Mouse (Mus musculus): ENCODE results near the gene Zyx. TPM values are rescaled to one million over a fixed set of nuclear protein-coding genes. Genes with fewer than 3 reads are reported as not detected.

Zyx gene
- polyA plus RNA-seq, 1 experiment from 2014 or later = 60.5 TPM

- no peak for ATAC-seq (ENCODE audit: low FRiP score, low TSS enrichment)
- TF ChIP-seq EP300 (optimal IDR thresholded peaks at IDR 0.05) (no peak), CTCF (IDR thresholded peaks at IDR 0.05; ENCODE audit: low read depth) (no peak)
- H3K27ac ChIP-seq (replicated peaks) = no peak overlapping the region
Measured at GRCm38 (mm10) chr6:42348281-42349005, 987 bp upstream of the Zyx start.

GRCm38 (mm10) chr6:42349006-42349425 is 414 bp upstream of the Zyx start:
- ATAC-seq (ENCODE audit: low FRiP score, low TSS enrichment) (peak; percentile 28), DNase-seq (ENCODE audit: low spot score) (peak; percentile 79)
- H3K9me3 ChIP-seq (ENCODE audit: control insufficient read depth, low read length) = no peaks in the 10 kb centered on the region
- TF ChIP-seq EP300 (optimal IDR thresholded peaks at IDR 0.05) (no peak), CTCF (IDR thresholded peaks at IDR 0.05; ENCODE audit: low read depth) (peak; percentile 72)
- peaks cover 15% of the 10 kb centered on the region for H3K4me1 ChIP-seq (replicated peaks; ENCODE audit: control insufficient read depth, insufficient read depth)
- H3K36me3 ChIP-seq (ENCODE audit: control insufficient read depth, insufficient read depth, low read length) = 0 out of 2 replicates have a peak, but pooled peaks cover 2% of the 10 kb centered on the region
- WGBS = 2% methylated on average over 11 of the region's 11 CpGs
- H3K27me3 ChIP-seq (ENCODE audit: control insufficient read depth, insufficient read depth, low read length) = no peaks in the 10 kb centered on the region
- peak overlapping the region; percentile 96 for H3K27ac ChIP-seq (replicated peaks)
- peak overlapping the region; percentile 90 for H3K4me2 ChIP-seq (replicated peaks; ENCODE audit: low read depth)
- H3K4me3 ChIP-seq (ENCODE audit: low read depth, low read length) = peak overlapping the region; percentile 88
- peak overlapping the region; percentile 93 for H3K9ac ChIP-seq (ENCODE audit: low read length)

More at GRCm38 (mm10) chr6:42348281-42349005, 987 bp upstream of the Zyx start:
- H3K36me3 ChIP-seq (ENCODE audit: control insufficient read depth, insufficient read depth, low read length) = 0 out of 2 replicates have a peak, but pooled peaks cover 2% of the 10 kb centered on the region
- DNase-seq (ENCODE audit: low spot score) = no peak
- no peaks in the 10 kb centered on the region for H3K9me3 ChIP-seq (ENCODE audit: control insufficient read depth, low read length)
- no peaks in the 10 kb centered on the region for H3K27me3 ChIP-seq (ENCODE audit: control insufficient read depth, insufficient read depth, low read length)
- no peak overlapping the region for H3K9ac ChIP-seq (ENCODE audit: low read length)
- H3K4me3 ChIP-seq (ENCODE audit: low read depth, low read length) = peak overlapping the region; percentile 88; the same call in 1 of the 2 replicates
- 34% methylated on average over 12 of the region's 12 CpGs for whole genome bisulfite sequencing
- peak overlapping the region; percentile 90 for H3K4me2 ChIP-seq (replicated peaks; ENCODE audit: low read depth)
- H3K4me1 ChIP-seq (replicated peaks; ENCODE audit: control insufficient read depth, insufficient read depth) = peaks cover 15% of the 10 kb centered on the region

DNA sequence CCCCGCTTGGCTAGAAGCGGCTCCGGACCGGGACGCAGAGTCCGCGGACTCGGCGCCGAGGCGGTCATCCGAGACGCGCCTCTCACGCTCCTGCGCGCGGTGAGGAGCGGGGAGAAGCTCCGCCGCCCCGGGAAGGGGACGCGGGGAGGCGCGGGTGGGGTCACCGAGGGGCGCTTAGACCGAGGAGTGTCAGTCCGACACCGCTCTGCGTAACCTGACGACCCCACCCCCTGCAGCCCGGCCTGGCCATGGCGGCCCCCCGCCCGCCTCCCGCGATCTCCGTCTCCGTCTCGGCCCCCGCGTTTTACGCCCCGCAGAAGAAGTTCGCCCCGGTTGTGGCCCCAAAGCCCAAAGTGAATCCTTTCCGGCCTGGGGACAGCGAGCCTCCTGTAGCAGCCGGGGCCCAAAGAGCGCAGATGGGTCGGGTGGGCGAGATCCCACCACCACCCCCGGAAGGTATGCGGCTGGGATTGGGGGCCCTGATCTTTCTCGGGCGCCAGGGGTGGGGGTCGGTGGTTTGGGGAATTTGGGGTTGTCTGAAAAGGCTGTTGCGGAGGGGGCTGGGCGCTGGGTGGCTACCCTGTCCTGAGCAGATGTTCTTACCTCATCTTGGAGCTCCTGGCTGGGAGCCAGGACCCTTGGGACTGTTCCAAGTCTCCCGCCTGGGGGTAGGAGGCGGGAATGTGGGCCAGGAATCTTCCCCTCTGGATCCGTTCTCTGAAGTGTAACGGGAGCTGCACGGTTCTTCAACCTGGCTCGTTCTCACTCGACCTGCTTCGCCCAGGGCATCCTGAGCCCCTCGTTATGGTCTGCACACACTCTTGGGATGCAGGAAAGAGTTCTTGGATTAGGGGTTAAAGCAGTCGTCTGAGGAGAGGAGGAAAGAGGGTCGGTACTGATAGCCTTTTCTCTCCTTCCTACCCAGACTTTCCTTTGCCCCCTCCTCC is 864 bp downstream of the Zyx start:
- Histone ChIP-seq H3K27me3 (ENCODE audit: control insufficient read depth, insufficient read depth, low read length) (no peaks in the 10 kb centered on the region), H3K36me3 (ENCODE audit: control insufficient read depth, insufficient read depth, low read length) (0 out of 2 replicates have a peak, but pooled peaks cover 2% of the 10 kb centered on the region), H3K4me1 (replicated peaks; ENCODE audit: control insufficient read depth, insufficient read depth) (peaks cover 15% of the 10 kb centered on the region), H3K27ac (replicated peaks) (peak overlapping the region; percentile 96), H3K4me2 (replicated peaks; ENCODE audit: low read depth) (peak overlapping the region; percentile 90), H3K9me3 (ENCODE audit: control insufficient read depth, low read length) (no peaks in the 10 kb centered on the region), H3K9ac (ENCODE audit: low read length) (peak overlapping the region; percentile 93), H3K4me3 (ENCODE audit: low read depth, low read length) (peak overlapping the region; percentile 88)
- 0 out of 2 replicates have a peak, but pooled peaks have one; percentile 4 for ATAC-seq (ENCODE audit: low FRiP score, low TSS enrichment)
- peak; percentile 80 for DNase-seq (ENCODE audit: low spot score)
- WGBS = under 1% methylated on average over 67 of the region's 72 CpGs
- TF ChIP-seq CTCF (IDR thresholded peaks at IDR 0.05; ENCODE audit: low read depth) = no peak
- TF ChIP-seq EP300 (optimal IDR thresholded peaks at IDR 0.05) = no peak

DNA sequence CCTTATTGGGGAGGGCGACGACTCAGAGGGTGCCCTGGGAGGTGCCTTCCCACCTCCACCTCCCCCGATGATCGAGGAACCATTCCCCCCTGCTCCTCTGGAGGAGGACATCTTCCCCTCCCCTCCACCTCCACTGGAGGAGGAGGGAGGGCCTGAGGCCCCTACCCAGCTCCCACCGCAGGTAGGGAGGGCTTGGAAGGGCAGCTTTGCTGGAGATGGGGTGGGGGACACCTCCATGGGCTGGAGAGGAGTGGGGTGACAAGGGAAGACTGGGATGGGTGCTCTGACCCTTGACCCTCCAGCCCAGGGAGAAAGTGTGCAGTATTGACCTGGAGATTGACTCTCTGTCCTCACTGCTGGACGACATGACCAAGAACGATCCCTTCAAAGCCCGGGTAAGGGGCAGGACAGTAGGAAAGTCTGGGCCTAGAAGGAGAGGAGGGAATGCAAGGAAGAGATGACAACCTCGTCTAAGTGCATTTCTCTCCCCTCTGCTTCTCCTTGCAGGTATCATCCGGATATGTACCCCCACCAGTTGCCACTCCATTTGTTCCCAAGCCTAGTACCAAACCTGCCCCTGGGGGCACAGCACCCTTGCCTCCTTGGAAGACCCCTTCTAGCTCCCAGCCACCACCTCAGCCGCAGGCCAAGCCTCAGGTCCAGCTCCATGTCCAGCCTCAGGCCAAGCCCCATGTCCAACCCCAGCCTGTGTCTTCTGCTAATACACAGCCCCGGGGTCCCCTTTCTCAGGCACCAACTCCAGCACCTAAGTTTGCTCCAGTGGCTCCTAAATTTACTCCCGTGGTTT is 1.7 kb downstream of the Zyx start:
- Histone ChIP-seq H3K4me3 (ENCODE audit: low read depth, low read length) (peak overlapping the region; percentile 88), H3K27me3 (ENCODE audit: control insufficient read depth, insufficient read depth, low read length) (no peaks in the 10 kb centered on the region), H3K4me2 (replicated peaks; ENCODE audit: low read depth) (peak overlapping the region; percentile 90), H3K27ac (replicated peaks) (peak overlapping the region; percentile 96; the same call in 1 of the 2 replicates), H3K4me1 (replicated peaks; ENCODE audit: control insufficient read depth, insufficient read depth) (peaks cover 15% of the 10 kb centered on the region), H3K36me3 (ENCODE audit: control insufficient read depth, insufficient read depth, low read length) (peaks cover 5% of the 10 kb centered on the region; the same call in 1 of the 2 replicates), H3K9ac (ENCODE audit: low read length) (peak overlapping the region; percentile 93), H3K9me3 (ENCODE audit: control insufficient read depth, low read length) (no peaks in the 10 kb centered on the region)
- 38% methylated on average over 13 of the region's 13 CpGs for WGBS
- no peak for ATAC-seq (ENCODE audit: low FRiP score, low TSS enrichment)
- TF ChIP-seq CTCF (IDR thresholded peaks at IDR 0.05; ENCODE audit: low read depth) (no peak), EP300 (optimal IDR thresholded peaks at IDR 0.05) (no peak)
- no peak for DNase-seq (ENCODE audit: low spot score)

DNA sequence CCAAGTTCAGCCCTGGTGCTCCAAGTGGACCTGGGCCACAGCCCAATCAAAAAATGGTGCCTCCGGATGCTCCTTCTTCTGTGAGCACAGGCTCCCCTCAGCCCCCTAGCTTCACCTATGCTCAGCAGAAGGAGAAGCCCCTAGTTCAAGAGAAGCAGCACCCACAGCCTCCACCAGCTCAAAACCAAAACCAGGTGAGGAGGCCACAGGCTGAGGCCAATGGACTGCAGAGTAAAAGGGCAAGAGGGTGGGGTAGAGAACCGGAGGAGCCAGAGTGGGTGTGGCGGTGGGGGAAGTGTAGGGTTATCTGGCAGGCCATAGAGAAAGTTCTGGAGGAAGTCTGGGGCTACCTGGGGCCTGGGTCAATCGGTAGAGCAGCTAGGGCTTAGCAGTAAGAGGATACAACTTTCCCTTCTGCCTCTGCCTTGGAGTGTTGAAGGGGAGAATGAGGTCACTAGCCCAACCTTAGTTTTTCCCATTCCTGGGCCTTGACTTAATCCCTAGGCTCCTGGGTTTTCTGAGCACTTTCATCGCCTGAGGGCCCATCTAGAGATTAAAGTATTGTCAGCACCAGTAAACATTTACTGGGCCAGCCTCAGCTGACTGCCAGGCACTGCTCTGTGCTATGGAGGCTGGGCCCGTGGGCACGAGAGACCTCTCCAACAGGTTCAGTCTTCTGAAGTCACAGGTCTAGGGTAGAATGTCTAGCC is 2.5 kb downstream of the Zyx start:
- DNase-seq (ENCODE audit: low spot score) = peak; percentile 69

More for the DNA sequence above, 2.5 kb downstream of the Zyx start:
- Histone ChIP-seq H3K36me3 (ENCODE audit: control insufficient read depth, insufficient read depth, low read length) (peaks cover 12% of the 10 kb centered on the region), H3K27me3 (ENCODE audit: control insufficient read depth, insufficient read depth, low read length) (no peaks in the 10 kb centered on the region), H3K4me2 (replicated peaks; ENCODE audit: low read depth) (peak overlapping the region; percentile 90), H3K4me1 (replicated peaks; ENCODE audit: control insufficient read depth, insufficient read depth) (peaks cover 15% of the 10 kb centered on the region), H3K4me3 (ENCODE audit: low read depth, low read length) (peak overlapping the region; percentile 88), H3K9me3 (ENCODE audit: control insufficient read depth, low read length) (no peaks in the 10 kb centered on the region), H3K27ac (replicated peaks) (no peak overlapping the region), H3K9ac (ENCODE audit: low read length) (no peak overlapping the region)
- no peak for TF ChIP-seq CTCF (IDR thresholded peaks at IDR 0.05; ENCODE audit: low read depth)
- TF ChIP-seq EP300 (optimal IDR thresholded peaks at IDR 0.05) = no peak
- ATAC-seq (ENCODE audit: low FRiP score, low TSS enrichment) = no peak
- whole genome bisulfite sequencing = 53% methylated on average over 7 of the region's 7 CpGs
